Mouse (Mus musculus) myocyte (in vitro differentiated cells): ENCODE measurements around the gene Gm11639.

ENCODE experiments used
- CEBPB ChIP-seq: IDR thresholded peaks from 2 replicates; pipeline ENCODE4 v1.6.1; 2011; ENCODE audit warnings: mild to moderate bottlenecking, moderate library complexity; ENCODE audit not compliant: poor library complexity, insufficient read depth, severe bottlenecking
- MAX ChIP-seq: IDR thresholded peaks from one replicate; pipeline ENCODE4 v1.6.1; 2011; ENCODE audit warnings: low read depth, mild to moderate bottlenecking, control low read depth
- MYOD1 ChIP-seq, 3 experiments: IDR thresholded peaks; one replicate each; pipeline ENCODE4 v1.6.1; 2011; ENCODE audit warnings: control low read depth in 2 of 3, low read depth in 2 of 3, mild to moderate bottlenecking in 2 of 3, moderate library complexity in 1 of 3; ENCODE audit not compliant: insufficient read length in 2 of 3, control insufficient read depth in 1 of 3
- POLR2A ChIP-seq: IDR thresholded peaks from one replicate; pipeline ENCODE4 v1.6.1; 2011; ENCODE audit warnings: low read depth, mild to moderate bottlenecking, control low read depth, moderate library complexity; ENCODE audit not compliant: insufficient read length
- POLR2AphosphoS2 ChIP-seq: IDR thresholded peaks from one replicate; pipeline ENCODE4 v1.6.1; 2011; ENCODE audit warnings: low read depth, control low read depth; ENCODE audit not compliant: insufficient read length
- SRF ChIP-seq: IDR thresholded peaks from one replicate; pipeline ENCODE4 v1.6.1; 2011; ENCODE audit warnings: low read depth; ENCODE audit not compliant: control insufficient read depth, insufficient read length
- TCF12 ChIP-seq: IDR thresholded peaks from one replicate; pipeline ENCODE4 v1.6.1; 2011; ENCODE audit warnings: mild to moderate bottlenecking, control low read depth; ENCODE audit not compliant: poor library complexity, insufficient read depth, severe bottlenecking

- no peak for TF ChIP-seq MYOD1 (IDR thresholded peaks at IDR 0.05; ENCODE audit: control insufficient read depth in 1 of 3, insufficient read length in 2 of 3, low read depth in 2 of 3)
- TF ChIP-seq MAX: no peak
- no peak for TF ChIP-seq POLR2A
- no peak for TF ChIP-seq POLR2AphosphoS2
- no peak for TF ChIP-seq TCF12
- TF ChIP-seq CEBPB: no peak
- TF ChIP-seq SRF: no peak
These were observed 259.2 kb downstream of the Gm11639 start for GRCm38 (mm10) chr11:104944723-104945122.
